Mouse (Mus musculus): ENCODE data around the gene Sort1. TPM values are rescaled to one million over a fixed set of nuclear protein-coding genes. Genes with fewer than 3 reads are reported as not detected.
"Not testable (repeated sequence)": the region's sequence is repeated elsewhere in the genome, so short reads cannot be mapped to it uniquely, and the experiment has no call there.

Sort1 gene
- total RNA-seq (2021), result 10 to 100 TPM; 24.3 to 26.9 TPM

DNA sequence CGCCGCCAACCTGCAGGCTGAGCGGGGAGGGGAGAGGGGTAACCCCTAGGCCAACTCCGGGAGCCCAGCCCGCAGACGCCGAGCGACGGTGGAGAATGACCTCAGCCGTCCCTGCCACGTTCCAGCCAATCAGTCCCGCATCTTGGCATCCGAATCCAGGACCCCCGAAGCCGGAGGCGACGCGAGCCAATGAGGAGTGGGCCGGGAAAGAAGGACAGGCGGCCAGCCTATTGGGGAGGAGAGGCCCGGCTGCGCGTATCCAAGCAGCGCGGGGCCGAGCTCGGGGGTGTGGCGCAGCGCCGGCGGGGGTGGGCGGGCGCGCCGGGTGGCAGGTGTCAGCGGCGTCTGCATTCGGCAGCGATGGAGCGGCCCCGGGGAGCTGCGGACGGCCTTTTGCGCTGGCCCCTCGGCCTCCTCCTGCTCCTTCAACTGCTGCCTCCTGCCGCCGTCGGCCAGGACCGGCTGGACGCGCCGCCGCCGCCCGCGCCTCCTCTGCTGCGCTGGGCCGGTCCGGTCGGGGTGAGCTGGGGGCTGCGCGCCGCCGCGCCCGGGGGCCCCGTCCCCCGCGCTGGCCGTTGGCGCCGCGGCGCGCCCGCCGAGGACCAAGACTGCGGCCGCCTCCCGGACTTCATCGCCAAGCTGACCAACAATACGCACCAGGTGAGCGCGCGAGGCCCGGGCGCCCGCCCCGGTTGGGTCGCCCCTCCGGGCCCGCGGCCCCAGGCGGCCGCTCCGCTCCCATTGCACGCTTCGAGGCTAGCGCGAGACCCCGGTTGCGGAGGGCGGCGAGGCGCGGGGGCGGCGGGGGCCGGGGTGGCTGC is at the start of gene Sort1:
Sort1 (plus strand) TSS at position 302 of the 821 bp plus-strand sequence.
- DNase-seq, result peak; percentile 88
- intact Hi-C loops (cut with DNase I), result loop anchor here (5.0 kb wide), 1 partner anchor 278 kb away; the partner anchor contains the start of gene Tmem167b

- intact Hi-C loops (cut with DNase I); DNase-seq: not testable (repeated sequence)
Measured at GRCm38 (mm10) chr3:108237474-108238102, 46.3 kb upstream of the Sort1 start.

DNA sequence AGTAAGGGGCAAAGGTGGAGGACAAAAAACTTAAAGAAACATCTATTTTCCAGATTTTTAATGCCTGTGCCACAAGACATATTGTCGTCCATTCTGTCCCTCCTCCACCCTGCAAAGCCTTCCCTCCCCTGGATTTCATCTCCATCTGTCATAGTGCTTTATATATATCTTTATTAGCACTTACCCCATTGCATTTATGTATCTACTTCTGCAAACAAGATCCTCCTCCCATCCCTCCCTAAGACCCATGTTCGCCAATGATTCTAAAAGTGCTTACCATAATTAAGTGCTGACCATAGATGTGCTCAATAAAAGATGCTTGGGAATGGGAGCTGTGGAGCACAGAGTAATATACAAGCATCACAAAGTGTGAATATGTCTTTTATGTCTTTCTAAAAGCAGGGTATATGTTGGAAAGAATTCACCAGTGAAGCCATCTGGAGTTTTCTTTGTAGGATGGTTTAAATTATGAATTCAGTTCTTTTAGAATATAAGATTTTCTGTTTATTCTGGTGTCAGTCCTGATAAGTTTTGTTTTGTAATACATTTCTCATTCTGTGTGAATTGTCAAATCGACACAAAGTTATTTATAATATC is 42.5 kb upstream of the Sort1 start:
- no peak for DNase-seq
- intact Hi-C loops (cut with DNase I), result no loop called here

DNA sequence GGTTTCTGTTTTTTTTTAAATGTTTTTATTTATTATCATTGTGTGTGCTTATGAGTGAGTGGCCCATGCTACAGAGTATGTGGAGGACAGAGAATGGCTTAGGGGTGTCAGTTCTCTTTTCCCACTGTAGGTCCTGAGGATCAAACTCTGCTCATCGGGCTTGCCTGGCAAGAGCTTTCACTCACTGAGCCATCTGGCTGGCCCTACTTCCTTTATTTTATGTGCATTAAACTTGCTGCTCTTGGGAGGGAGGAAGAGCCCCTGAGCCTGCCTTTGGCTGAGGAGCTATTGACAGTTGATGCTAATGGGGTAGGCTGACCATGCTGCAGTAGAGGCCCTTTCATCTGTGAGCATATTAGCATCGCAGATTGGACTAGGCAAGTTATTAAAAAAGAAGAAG is 37.0 kb upstream of the Sort1 start:
- intact Hi-C loops (cut with DNase I), result no loop called here

DNA sequence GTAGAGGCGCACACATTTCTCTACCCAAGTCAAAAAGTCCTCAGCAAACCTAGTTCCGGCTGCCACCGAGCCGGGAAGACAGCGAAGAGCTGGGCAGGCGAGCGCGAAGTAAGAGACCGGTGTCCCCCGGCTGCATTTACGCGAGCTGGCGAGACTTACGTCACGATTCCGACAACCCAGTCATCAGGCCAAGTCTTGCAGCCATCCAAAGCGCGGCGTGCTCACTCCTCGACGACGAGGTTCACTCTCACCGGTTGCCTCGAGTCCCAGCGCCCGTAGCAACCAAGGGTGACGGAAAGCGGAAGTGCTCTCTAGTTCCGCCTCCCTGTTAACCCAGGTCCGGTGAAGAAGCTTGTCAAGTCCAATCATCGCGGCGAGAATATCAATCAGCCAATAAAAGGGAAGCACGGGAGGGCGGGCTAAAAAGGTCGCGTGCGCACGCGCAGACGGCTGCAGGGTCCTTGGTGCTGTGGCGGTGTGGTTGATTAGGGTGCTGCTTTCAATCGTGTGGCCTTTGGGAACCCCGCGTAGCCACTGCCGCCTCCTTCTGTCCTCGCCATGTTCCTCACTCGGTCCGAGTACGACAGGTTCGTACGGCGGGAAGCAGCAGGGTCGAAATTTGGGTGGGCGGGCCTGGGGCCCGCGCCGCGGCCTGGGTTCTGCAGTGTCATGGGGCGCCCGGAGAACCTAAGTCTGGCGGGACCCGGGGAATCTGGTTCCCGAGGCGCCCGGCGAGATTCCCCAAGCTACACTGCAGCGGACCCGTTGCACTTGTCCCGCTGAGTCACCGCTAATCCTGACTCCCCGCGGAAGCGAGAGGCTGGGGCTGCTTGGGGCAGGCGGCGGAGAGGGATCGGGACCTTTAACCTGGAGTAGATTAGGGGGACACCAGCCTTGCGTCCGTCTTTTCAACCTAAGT is 26.9 kb upstream of the Sort1 start, which contains the start of gene Psma5:
Psma5 (plus strand) TSS at position 208 of the 919 bp plus-strand sequence.
- peak; percentile 96 to 98 for DNase-seq
- intact Hi-C loops (cut with DNase I), result loop anchor here (5.0 kb wide), 1 partner anchor 90 kb away; no protein-coding TSS in a partner anchor

More for the DNA sequence above, 37.0 kb upstream of the Sort1 start:
- DNase-seq, result no peak

DNA sequence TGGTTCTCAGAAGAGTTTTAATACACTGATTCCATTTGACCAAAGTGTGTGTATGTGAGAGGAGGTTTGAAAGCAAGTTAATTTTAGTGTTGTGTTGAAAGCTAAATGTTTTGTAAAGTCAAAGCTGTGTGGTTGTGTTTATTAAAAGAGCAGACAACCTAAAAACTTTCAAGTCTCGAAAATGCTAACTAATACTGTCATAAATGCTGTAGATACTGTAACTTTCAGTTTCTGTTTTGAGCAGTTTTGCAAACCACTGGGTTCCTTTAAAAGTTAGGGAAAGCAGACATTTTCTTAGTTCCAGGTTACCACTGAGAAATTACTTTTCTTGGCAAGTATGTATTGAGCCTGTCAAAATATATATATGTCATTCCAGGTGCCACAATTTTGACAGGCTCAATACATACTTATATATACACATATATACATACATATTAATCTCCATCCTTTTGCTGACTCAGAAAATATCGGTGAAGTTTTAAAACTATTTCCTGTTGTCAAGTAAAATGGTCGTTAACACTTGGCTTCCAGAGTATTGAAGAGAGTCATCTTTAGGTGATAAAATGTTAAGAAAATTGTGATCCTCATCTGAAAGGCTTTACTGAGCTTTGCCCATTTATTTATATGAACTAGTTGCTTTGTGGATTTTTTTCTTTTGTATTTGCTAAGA is 25.9 kb upstream of the Sort1 start:
- intact Hi-C loops (cut with DNase I), result loop anchor here (2.0 to 5.0 kb wide), 2 partner anchors 47 to 91 kb away; partner anchors contain the start of gene Atxn7l2
- no peak for DNase-seq

DNA sequence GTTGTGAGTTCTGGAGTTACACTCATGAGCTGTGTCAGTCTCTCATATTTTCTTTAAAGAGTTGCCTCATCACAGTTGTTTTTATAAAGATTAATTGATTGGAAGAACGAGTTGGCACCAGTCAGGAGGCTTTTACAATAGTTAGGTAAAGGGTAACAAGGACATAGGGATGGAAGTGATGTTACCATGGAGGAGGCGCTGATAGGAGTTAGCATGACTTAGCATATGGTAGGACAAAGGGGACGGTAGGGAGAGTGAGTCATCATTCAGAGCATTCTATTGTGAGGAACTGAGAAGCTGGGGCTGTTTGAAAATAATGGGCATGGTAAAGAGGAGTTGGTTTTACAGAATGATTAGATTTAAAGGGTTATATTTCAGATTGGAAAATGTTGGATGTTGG is 24.6 kb upstream of the Sort1 start:
- no peak for DNase-seq
- intact Hi-C loops (cut with DNase I), result loop anchor here (2.0 to 5.0 kb wide), 2 partner anchors 49 to 92 kb away; partner anchors contain the start of gene Atxn7l2

DNA sequence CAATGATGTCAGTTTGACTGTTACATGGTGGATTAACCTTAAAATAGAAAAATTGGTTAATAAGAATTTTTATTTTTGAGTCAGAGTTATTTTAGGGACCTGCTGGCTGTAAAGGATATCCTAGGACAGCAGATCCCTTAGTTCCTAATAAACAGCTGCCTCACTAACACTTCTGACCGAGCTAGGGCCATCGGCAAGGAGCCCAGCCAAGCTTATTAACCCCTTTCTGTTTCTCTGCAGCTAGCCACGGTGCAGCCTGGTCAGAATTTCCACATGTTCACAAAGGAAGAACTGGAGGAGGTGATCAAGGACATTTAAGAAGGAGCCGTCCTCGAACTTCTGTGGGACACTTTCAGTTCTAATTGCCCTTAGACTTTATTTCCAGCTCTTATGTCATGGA is 4.4 kb upstream of the Sort1 start:
- intact Hi-C loops (cut with DNase I); DNase-seq: not testable (repeated sequence)

GRCm38 (mm10) chr3:108282401-108283240 is 1.3 kb upstream of the Sort1 start:
- intact Hi-C loops (cut with DNase I), result loop anchor here (1.0 to 5.0 kb wide), 2 partner anchors 107 to 280 kb away; partner anchors contain the start of gene Tmem167b
- DNase-seq, result peak in 1 of 2 experiments; percentile 70

DNA sequence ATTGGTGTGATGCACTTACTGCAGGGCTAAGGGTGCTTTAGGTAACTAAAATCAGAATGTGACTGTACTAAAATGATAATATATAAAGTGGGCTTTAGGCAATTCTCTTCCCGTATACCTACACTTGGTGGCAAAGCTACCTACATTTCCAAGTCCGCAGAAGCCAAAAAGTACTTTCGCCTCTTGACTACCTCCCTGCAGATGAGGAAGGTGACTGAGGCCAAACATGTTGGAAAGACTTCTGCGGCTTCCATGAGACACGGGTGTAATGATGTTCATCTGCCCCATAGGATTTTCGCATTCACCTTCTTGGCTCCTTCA is 681 bp upstream of the Sort1 start:
- intact Hi-C loops (cut with DNase I), result loop anchor here (5.0 kb wide), 1 partner anchor 279 kb away; the partner anchor contains the start of gene Tmem167b
- DNase-seq, result no peak

DNA sequence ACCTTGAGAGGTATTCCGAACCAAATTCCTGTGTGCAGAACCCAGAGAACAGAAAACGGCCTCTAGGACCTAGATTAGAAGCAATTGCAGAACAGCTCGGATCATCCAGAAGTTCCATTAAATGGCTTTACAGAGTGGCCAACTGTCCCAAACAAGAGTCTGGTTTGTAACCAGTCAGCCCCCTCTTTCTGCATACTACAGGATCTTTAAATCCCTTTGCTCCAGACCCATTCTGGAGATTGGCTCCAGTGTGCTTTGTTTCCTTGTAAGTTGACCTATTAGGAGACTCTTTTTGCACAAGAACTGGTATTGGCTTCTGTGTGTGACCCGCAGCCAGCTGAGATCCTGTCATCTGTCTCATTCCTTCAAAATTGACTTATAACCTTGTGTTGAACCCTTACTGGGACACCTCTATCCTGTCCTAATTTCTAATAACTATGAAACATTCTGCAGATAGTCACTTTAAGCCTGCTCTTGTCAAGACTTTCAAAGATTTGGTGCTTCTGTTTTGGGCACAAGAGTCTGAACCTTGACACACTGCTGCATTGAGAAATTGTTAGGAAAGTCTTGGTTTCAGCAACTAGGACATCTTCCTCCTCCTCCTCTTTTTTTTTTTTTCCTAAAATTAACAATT is 1.3 kb downstream of the Sort1 start:
- intact Hi-C loops (cut with DNase I), result loop anchor here (5.0 kb wide), 1 partner anchor 37 kb away; no protein-coding TSS in a partner anchor
- no peak for DNase-seq

GRCm38 (mm10) chr3:108286671-108287439 is 3.0 kb downstream of the Sort1 start:
- intact Hi-C loops (cut with DNase I), result loop anchor here (2.0 to 5.0 kb wide), 2 partner anchors 22 to 35 kb away; no protein-coding TSS in a partner anchor
- no peak for DNase-seq

DNA sequence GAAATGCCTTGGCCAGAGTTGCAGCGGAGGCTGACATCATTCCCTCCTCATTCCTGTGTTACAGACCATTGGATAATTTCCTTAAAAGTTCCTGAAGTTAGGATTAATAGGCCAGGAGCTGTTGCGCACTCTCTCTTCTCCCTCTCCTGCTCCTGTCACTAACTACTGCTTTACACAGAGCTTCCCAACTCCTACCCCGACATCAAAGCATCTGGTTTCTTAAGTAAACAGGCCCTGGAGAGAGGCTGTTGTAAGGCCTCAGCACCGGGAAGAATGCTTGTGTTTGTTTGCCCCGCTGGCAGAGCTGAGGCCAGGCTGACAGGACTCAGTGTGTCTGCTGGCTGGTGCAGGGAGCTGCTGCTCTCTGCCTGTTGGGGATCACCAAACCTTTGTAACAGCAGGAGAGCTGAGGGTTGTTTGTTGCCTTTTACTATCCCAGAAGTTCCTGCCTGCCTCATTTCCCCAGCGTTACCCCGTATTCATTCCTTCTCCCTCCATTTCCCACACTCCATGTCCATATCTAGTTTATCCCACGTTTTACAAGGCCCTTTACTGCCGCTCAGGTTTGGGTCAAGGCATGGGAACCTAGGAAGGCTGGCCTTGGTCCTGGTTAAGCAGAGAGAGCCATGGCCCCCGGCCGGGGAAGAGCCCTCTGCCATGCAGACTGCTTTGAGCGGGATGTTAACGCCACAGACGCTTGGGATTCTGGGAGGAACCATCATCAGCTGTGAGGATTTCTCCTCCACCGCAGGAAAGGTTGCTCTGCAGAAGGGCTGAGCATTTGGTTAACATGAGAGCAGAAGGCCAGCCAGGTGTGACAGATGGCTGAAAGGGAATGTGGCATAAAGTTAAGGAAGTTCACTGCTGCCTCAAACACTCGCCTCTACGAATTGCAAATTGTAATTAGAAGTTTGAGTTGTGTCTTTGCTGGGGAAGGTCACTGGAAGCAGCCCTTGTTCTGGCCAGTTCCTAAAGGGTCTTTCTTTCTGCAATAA is 4.2 kb downstream of the Sort1 start:
- intact Hi-C loops (cut with DNase I), result loop anchor here (2.0 to 5.0 kb wide), 2 partner anchors 21 to 34 kb away; no protein-coding TSS in a partner anchor
- no peak for DNase-seq

DNA sequence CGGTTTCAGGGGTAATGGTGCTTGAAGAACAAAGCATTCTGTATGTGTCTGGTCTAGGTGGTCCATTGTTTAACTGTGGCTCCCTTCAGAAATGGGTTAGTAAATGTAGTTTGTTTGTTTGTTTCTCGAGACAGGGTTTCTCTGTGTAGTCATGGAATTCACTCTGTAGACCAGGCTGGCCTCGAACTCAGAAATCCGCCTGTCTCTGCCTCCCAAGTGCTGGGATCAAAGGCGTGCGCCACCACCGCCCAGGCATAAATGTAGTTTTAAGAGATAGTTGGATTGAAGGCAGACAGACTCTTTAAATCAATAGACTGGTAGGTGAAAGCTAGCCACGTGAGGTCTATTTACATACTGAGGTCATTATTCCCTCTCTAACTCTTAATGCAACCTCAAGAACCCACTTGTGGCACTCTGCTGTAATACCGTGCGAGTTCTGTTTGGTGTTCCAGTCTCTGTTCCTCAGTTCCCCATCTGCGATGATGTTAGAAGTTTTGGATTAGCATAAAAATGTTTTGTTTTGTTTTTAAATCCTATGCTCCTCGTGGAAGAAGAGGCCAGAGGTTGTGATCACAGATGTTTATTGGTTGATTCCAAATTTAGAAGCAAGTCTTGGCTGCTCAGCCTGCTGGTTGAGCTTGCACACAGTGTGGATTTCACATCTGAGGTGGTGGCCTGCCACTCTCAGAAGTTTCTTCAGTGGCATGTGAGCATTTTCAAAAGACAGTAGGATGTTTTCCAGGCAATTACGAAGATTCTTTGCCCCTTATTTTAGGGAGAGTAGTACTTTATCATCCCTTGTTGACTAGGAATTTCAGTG is 5.6 kb downstream of the Sort1 start:
- intact Hi-C loops (cut with DNase I), result loop anchor here (5.0 kb wide), 1 partner anchor 33 kb away; no protein-coding TSS in a partner anchor

More for the DNA sequence above, 5.6 kb downstream of the Sort1 start:
- no peak for DNase-seq
